Mouse (Mus musculus): ENCODE results near the gene Kat8. TPM values are rescaled to one million over a fixed set of nuclear protein-coding genes. Genes with fewer than 3 reads are reported as not detected.
A peak's percentile ranks its signal among the peaks of the same experiment; 100 is the strongest.

Kat8 gene
- total and polyA plus RNA-seq, 2 experiments from 2014 or later, result 30.6 to 34.8 TPM

- H3K27ac ChIP-seq (ENCODE audit: low read depth, low read length), result no peak overlapping the region
- H3K9me3 ChIP-seq (ENCODE audit: low read length), result no peaks in the 10 kb centered on the region
These were observed 15.9 kb upstream of the Kat8 start for GRCm38 (mm10) chr7:127896384-127896783.

GRCm38 (mm10) chr7:127897542-127897941 is 14.8 kb upstream of the Kat8 start:
- no peak for TF ChIP-seq CTCF (IDR thresholded peaks at IDR 0.05; ENCODE audit: low read depth)
- Histone ChIP-seq H3K9me3 (ENCODE audit: low read length) (no peaks in the 10 kb centered on the region), H3K36me3 (ENCODE audit: insufficient read depth) (peaks cover 8% of the 10 kb centered on the region; the same call in 1 of the 2 replicates), H3K9ac (no peak overlapping the region), H3K4me1 (ENCODE audit: insufficient read depth) (peaks cover 6% of the 10 kb centered on the region; the same call in 1 of the 2 replicates), H3K4me3 (ENCODE audit: low read depth, low read length) (no peak overlapping the region), H3K27ac (ENCODE audit: low read depth, low read length) (no peak overlapping the region), H3K27me3 (ENCODE audit: insufficient read depth, low read length) (no peaks in the 10 kb centered on the region), H3K4me2 (ENCODE audit: low read depth) (no peak overlapping the region)
- DNase-seq (no peak), ATAC-seq (no peak)
- 88% methylated on average over 7 of the region's 7 CpGs for WGBS

More at GRCm38 (mm10) chr7:127896384-127896783, 15.9 kb upstream of the Kat8 start:
- peaks cover 6% of the 10 kb centered on the region; the same call in 1 of the 2 replicates for H3K4me1 ChIP-seq (ENCODE audit: insufficient read depth)
- H3K4me3 ChIP-seq (ENCODE audit: low read depth, low read length), result no peak overlapping the region
- peaks cover 9% of the 10 kb centered on the region; the same call in 1 of the 2 replicates for H3K36me3 ChIP-seq (ENCODE audit: insufficient read depth)
- peak; percentile 70 for TF ChIP-seq CTCF (IDR thresholded peaks at IDR 0.05; ENCODE audit: low read depth)
- H3K4me2 ChIP-seq (ENCODE audit: low read depth), result no peak overlapping the region
- 61% methylated on average over 13 of the region's 13 CpGs for WGBS
- no peaks in the 10 kb centered on the region for H3K27me3 ChIP-seq (ENCODE audit: insufficient read depth, low read length)
- DNase-seq (peak; percentile 57), ATAC-seq (no peak)
- no peak overlapping the region for H3K9ac ChIP-seq

GRCm38 (mm10) chr7:127898179-127898956 is 13.9 kb upstream of the Kat8 start:
- Histone ChIP-seq H3K27me3 (ENCODE audit: insufficient read depth, low read length) (no peaks in the 10 kb centered on the region), H3K27ac (ENCODE audit: low read depth, low read length) (no peak overlapping the region), H3K4me3 (ENCODE audit: low read depth, low read length) (no peak overlapping the region), H3K36me3 (ENCODE audit: insufficient read depth) (0 out of 2 replicates have a peak, but pooled peaks cover under 1% of the 10 kb centered on the region), H3K9me3 (ENCODE audit: low read length) (no peaks in the 10 kb centered on the region), H3K4me1 (ENCODE audit: insufficient read depth) (peaks cover 6% of the 10 kb centered on the region; the same call in 1 of the 2 replicates), H3K9ac (no peak overlapping the region), H3K4me2 (ENCODE audit: low read depth) (no peak overlapping the region)
- DNase-seq, result no peak
- no peak for ATAC-seq
- no peak for TF ChIP-seq CTCF (IDR thresholded peaks at IDR 0.05; ENCODE audit: low read depth)
- 34% methylated on average over 10 of the region's 10 CpGs for WGBS

GRCm38 (mm10) chr7:127899997-127900396 is 12.3 kb upstream of the Kat8 start:
- peaks cover 7% of the 10 kb centered on the region for H3K4me1 ChIP-seq (ENCODE audit: insufficient read depth)
- H3K27ac ChIP-seq (ENCODE audit: low read depth, low read length), result no peak overlapping the region
- no peak for DNase-seq
- no peaks in the 10 kb centered on the region for H3K9me3 ChIP-seq (ENCODE audit: low read length)
- 47% methylated on average over 7 of the region's 7 CpGs for WGBS
- H3K9ac ChIP-seq, result no peak overlapping the region
- H3K36me3 ChIP-seq (ENCODE audit: insufficient read depth), result no peaks in the 10 kb centered on the region
- no peak overlapping the region for H3K4me2 ChIP-seq (ENCODE audit: low read depth)
- no peak for TF ChIP-seq CTCF (IDR thresholded peaks at IDR 0.05; ENCODE audit: low read depth)
- no peaks in the 10 kb centered on the region for H3K27me3 ChIP-seq (ENCODE audit: insufficient read depth, low read length)
- no peak for ATAC-seq
- H3K4me3 ChIP-seq (ENCODE audit: low read depth, low read length), result no peak overlapping the region

- peaks cover 4% of the 10 kb centered on the region for H3K4me1 ChIP-seq (ENCODE audit: insufficient read depth)
- H3K9me3 ChIP-seq (ENCODE audit: low read length), result no peaks in the 10 kb centered on the region
- no peak for TF ChIP-seq CTCF (IDR thresholded peaks at IDR 0.05; ENCODE audit: low read depth)
- H3K4me3 ChIP-seq (ENCODE audit: low read depth, low read length), result no peak overlapping the region
- WGBS, result 81% methylated on average over 2 of the region's 2 CpGs
- H3K9ac ChIP-seq, result no peak overlapping the region
- no peak overlapping the region for H3K4me2 ChIP-seq (ENCODE audit: low read depth)
- peaks cover 12% of the 10 kb centered on the region for H3K36me3 ChIP-seq (ENCODE audit: insufficient read depth)
- DNase-seq, result no peak
- no peak overlapping the region for H3K27ac ChIP-seq (ENCODE audit: low read depth, low read length)
- H3K27me3 ChIP-seq (ENCODE audit: insufficient read depth, low read length), result no peaks in the 10 kb centered on the region
- no peak for ATAC-seq
These were observed 10.5 kb upstream of the Kat8 start for GRCm38 (mm10) chr7:127901772-127902171.

GRCm38 (mm10) chr7:127903971-127904796 is 8.1 kb upstream of the Kat8 start, which contains the start of gene Bckdk:
Bckdk (plus strand) TSS chr7:127904082.
- peak within 1 kb of the TSS; percentile 87 for H3K4me2 ChIP-seq (ENCODE audit: low read depth)
- H3K4me3 ChIP-seq (ENCODE audit: low read depth, low read length), result peak within 1 kb of the TSS; percentile 63
- peak; percentile 97 for ATAC-seq
- peak; percentile 86 for DNase-seq
- TF ChIP-seq CTCF (IDR thresholded peaks at IDR 0.05; ENCODE audit: low read depth), result peak; percentile 48
- WGBS, result 7% methylated on average over 38 of the region's 38 CpGs
- H3K36me3 ChIP-seq (ENCODE audit: insufficient read depth), result peaks cover 36% of the 10 kb centered on the region
- no peaks in the 10 kb centered on the region for H3K9me3 ChIP-seq (ENCODE audit: low read length)
- peak within 1 kb of the TSS; percentile 83 for H3K27ac ChIP-seq (ENCODE audit: low read depth, low read length)
- no peaks in the 10 kb centered on the region for H3K27me3 ChIP-seq (ENCODE audit: insufficient read depth, low read length)
- H3K9ac ChIP-seq, result peak within 1 kb of the TSS; percentile 84
- H3K4me1 ChIP-seq (ENCODE audit: insufficient read depth), result peaks cover 4% of the 10 kb centered on the region

Measured in forebrain, postnatal 0 days (tissue).